Mouse (Mus musculus) stomach, embryonic 14.5 days (tissue): ENCODE data around the gene Fyn. TPM values are rescaled to one million over a fixed set of nuclear protein-coding genes. Genes with fewer than 3 reads are reported as not detected.

Source experiments
- ATAC-seq: fragments of 200-750 bp; cut with Nextera tagmentation; 2 replicates; pipeline ENCODE4 v1.8.0; 2017; ENCODE audit warnings: low read depth, moderate TSS enrichment; ENCODE audit not compliant: insufficient number of reproducible peaks, insufficient read depth, low FRiP score
- H3K27ac ChIP-seq: fragments of 300-500 bp; sonication (generic); 2 replicates; pipeline ENCODE4 v1.5.1; 2014; ENCODE audit warnings: mild to moderate bottlenecking, low read length, moderate library complexity, mixed read lengths
- H3K27me3 ChIP-seq: fragments of 300-500 bp; sonication (generic); 2 replicates; pipeline ENCODE4 v1.6.1; 2014; ENCODE audit warnings: low read length, control low read depth, mixed read lengths; ENCODE audit not compliant: control insufficient read depth, insufficient read depth
- H3K36me3 ChIP-seq: fragments of 300-500 bp; sonication (generic); 2 replicates; pipeline ENCODE4 v1.6.1; 2014; ENCODE audit warnings: mild to moderate bottlenecking, control low read depth, low read length, moderate library complexity, mixed read lengths; ENCODE audit not compliant: control insufficient read depth, insufficient read depth
- H3K4me1 ChIP-seq: fragments of 300-500 bp; sonication (generic); 2 replicates; pipeline ENCODE4 v1.6.1; 2014; ENCODE audit warnings: low read length, control low read depth, mixed read lengths; ENCODE audit not compliant: control insufficient read depth, insufficient read depth
- H3K4me2 ChIP-seq: fragments of 300-500 bp; sonication (generic); replicated peaks from 2 replicates; pipeline ENCODE4 v1.6.1; 2014; ENCODE audit warnings: low read depth, low read length, control low read depth
- H3K4me3 ChIP-seq: fragments of 300-500 bp; sonication (generic); 2 replicates; pipeline ENCODE4 v1.5.1; 2014; ENCODE audit warnings: low read depth, low read length, control low read depth
- H3K9ac ChIP-seq: fragments of 300-500 bp; sonication (generic); replicated peaks from 2 replicates; pipeline ENCODE4 v1.6.1; 2014; ENCODE audit warnings: low read depth, mild to moderate bottlenecking, control low read depth, low read length, moderate library complexity, mixed read lengths
- H3K9me3 ChIP-seq: fragments of 300-500 bp; sonication (generic); 2 replicates; pipeline ENCODE4 v1.6.1; 2016; ENCODE audit warnings: low read depth, low read length, control low read depth; ENCODE audit not compliant: control insufficient read depth
- WGBS: fragments of 180-500 bp; shearing (Covaris S2); extraction: QIAGEN DNeasy Blood & Tissue Kit; methylation state at CpG from one replicate; pipeline ENCODE4 v1.1.7; 2014; 5-methylcytosine and 5-hydroxymethylcytosine counted together
- polyA plus RNA-seq: library from polyadenylated mRNA; unstranded; fragments of >200 nt; fragmentation: Nextera tagmentation; extraction: Ambion mirVana; gene quantifications from 2 replicates; pipeline ENCODE4 v1.2.1, GENCODE M21; 2014

The Fyn gene
- polyA plus RNA-seq, 1 experiment from 2014 or later = 32.3 TPM

DNA sequence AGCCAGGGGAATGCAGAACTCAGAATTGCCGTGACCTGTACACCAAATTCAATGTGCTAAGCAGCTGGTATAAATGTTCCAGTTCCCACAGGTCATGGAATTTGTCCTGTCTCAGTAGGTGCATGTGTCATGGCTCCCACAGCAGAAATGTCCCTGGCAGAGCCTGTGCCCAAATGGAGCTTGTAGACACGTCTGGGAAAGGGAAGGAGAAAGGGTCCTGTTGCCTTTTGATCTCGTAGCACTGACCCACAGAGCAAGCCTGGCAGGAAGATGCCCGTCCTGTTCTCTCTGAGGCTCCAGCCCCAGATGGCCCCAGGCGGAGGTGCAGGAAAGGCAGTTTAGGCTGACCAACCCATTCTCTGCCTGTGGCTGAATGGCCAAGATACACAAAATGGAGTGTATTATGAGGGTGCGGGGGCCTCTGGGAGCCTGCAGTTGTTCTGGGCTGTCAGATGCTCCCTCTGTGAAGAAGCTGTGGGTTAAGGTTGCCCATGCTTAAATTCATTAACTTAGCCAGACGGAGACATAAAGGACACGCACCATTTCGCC, 183.1 kb downstream of the Fyn start:
- H3K4me1 ChIP-seq = peaks cover 44% of the 10 kb centered on the region
- H3K27ac ChIP-seq = peak overlapping the region; percentile 49; the same call in 1 of the 2 replicates
- H3K4me2 ChIP-seq = no peak overlapping the region
- H3K9ac ChIP-seq = no peak overlapping the region
- 71% methylated on average over 9 of the region's 9 CpGs for WGBS
- H3K9me3 ChIP-seq = no peaks in the 10 kb centered on the region
- no peak overlapping the region for H3K4me3 ChIP-seq
- peaks cover 4% of the 10 kb centered on the region; the same call in 1 of the 2 replicates for H3K36me3 ChIP-seq
- ATAC-seq = no peak
- no peaks in the 10 kb centered on the region for H3K27me3 ChIP-seq

DNA sequence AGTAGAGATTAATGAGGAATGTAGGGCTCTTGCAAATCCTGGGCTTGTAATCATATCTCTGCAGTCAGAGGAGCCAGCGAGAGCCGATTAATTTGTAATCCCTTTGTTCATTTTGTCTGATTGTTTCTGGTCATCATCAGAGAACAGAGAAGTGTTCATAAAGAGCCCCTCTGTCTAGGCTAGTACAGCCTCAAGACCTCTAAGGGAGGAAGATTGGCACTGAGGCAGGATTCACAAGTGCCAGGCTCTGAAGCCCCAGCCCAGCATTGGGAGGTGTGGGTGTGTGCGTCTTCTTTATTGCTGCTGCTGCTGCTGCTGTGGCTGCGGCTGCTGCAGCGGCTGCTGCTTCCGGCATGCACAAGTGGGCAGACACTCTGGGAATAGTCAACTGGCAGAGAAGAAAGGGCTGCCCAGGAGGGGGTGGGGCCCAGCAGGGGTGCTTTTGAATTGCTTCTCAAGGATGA, 183.7 kb downstream of the Fyn start:
- Histone ChIP-seq H3K4me3 (no peak overlapping the region), H3K27me3 (no peaks in the 10 kb centered on the region), H3K4me1 (peaks cover 45% of the 10 kb centered on the region), H3K4me2 (no peak overlapping the region), H3K9me3 (no peaks in the 10 kb centered on the region), H3K9ac (no peak overlapping the region), H3K27ac (peak overlapping the region; percentile 49; the same call in 1 of the 2 replicates), H3K36me3 (peaks cover 4% of the 10 kb centered on the region; the same call in 1 of the 2 replicates)
- WGBS = 19% methylated on average over 6 of the region's 6 CpGs
- no peak for ATAC-seq

DNA sequence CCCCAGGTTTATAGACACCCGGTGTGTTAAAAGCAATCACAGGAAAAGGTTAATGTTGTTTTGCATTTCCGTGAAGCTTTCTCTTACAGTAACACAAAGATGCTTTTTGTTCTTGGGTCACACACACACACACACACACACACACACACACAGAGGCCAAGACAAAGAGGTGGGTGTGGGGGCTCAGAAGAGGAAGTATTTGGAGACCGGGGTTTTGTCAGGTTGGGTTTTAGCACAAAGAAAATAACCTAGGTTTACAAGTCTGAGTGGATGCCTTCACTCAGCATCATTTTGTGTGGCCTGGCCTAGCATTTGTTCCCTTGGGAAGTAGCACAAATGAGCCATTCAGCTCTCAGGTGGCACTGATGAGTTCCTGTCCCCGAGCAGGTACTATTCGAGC, 184.2 kb downstream of the Fyn start:
- Histone ChIP-seq H3K9ac (no peak overlapping the region), H3K4me1 (peaks cover 50% of the 10 kb centered on the region), H3K27ac (peak overlapping the region; percentile 49; the same call in 1 of the 2 replicates), H3K36me3 (peaks cover 4% of the 10 kb centered on the region; the same call in 1 of the 2 replicates), H3K4me2 (no peak overlapping the region), H3K4me3 (no peak overlapping the region), H3K9me3 (no peaks in the 10 kb centered on the region), H3K27me3 (no peaks in the 10 kb centered on the region)
- no peak for ATAC-seq
- 51% methylated on average over 5 of the region's 5 CpGs for WGBS

DNA sequence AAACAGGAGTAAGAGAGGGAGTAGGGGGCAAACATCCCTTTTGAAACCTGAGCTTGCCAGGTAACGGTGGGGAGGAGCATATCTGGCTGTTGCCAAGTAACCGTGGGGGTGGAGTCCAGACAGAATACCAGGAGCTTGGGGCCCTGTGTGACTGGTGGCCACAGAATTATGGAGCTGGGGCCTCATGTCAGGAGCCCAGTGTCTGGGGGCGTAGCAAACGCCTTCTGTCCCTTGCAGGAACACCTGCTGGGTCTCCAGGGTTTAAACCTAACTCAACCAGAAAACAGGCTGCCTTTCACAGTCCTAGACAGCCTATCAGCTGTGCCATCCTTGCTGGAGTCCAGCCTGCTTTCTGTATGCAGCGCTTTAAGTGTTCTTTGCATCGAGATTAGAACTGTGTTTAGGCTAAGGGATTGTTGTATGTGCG, 186.6 kb downstream of the Fyn start:
- Histone ChIP-seq H3K9ac (no peak overlapping the region), H3K4me3 (no peak overlapping the region), H3K27ac (peak overlapping the region; percentile 90), H3K9me3 (no peaks in the 10 kb centered on the region), H3K4me2 (peak overlapping the region; percentile 23; the same call in 1 of the 2 replicates), H3K27me3 (no peaks in the 10 kb centered on the region), H3K36me3 (peaks cover 4% of the 10 kb centered on the region; the same call in 1 of the 2 replicates), H3K4me1 (peaks cover 68% of the 10 kb centered on the region)
- 18% methylated on average over 7 of the region's 7 CpGs for WGBS
- peak; percentile 79 for ATAC-seq

DNA sequence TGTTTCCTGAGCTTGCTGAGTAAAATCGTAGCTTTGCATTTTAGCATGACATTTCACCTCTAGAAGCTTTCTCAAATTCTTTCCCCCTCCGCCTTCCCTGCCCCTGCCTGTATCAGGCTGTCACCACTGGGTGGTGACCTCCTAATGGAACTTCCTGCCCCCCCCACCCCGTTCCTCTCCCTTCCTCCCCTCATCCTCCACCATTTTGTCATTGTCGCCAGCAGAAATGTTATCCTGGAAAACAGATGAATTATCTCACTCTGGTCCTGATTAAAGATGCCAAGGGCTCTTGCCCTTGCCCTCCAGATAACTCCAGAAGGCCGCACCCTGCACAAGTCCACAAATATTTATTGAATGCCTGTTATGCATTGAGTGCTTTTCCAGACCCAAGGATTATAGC, 187.1 kb downstream of the Fyn start:
- no peak; the same call in 1 of the 2 replicates for ATAC-seq
- peaks cover 4% of the 10 kb centered on the region; the same call in 1 of the 2 replicates for H3K36me3 ChIP-seq
- H3K4me2 ChIP-seq = peak overlapping the region; percentile 23; the same call in 1 of the 2 replicates

DNA sequence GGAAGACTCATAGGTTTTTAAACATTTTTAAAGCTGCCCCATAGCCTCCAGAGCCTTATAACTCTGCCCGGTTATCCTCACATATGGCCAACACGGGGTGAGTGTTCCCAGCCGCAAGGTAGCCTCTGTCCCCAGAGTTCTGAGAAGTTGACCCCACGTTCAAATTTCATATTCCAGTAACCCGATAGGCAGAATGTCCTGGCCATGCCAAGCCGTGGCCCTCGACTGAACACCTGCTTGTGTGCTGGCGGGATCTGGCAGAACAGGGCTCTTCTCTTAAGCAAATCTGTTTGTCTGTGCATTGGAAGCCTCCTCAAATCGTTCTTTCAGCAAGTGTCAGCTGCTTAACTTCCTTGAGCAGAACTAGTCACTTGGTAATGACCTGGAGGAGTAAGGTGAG, 188.7 kb downstream of the Fyn start:
- H3K4me3 ChIP-seq = no peak overlapping the region
- H3K4me1 ChIP-seq = peaks cover 64% of the 10 kb centered on the region
- WGBS = 69% methylated on average over 9 of the region's 9 CpGs
- no peak overlapping the region for H3K4me2 ChIP-seq
- H3K27me3 ChIP-seq = no peaks in the 10 kb centered on the region
- no peak overlapping the region for H3K9ac ChIP-seq
- H3K27ac ChIP-seq = no peak overlapping the region
- no peaks in the 10 kb centered on the region; the same call in 1 of the 2 replicates for H3K36me3 ChIP-seq
- no peak for ATAC-seq
- H3K9me3 ChIP-seq = no peaks in the 10 kb centered on the region

More for the DNA sequence above, 187.1 kb downstream of the Fyn start:
- WGBS = 15% methylated on average over 5 of the region's 5 CpGs
- Histone ChIP-seq H3K9me3 (no peaks in the 10 kb centered on the region), H3K27ac (peak overlapping the region; percentile 90), H3K4me3 (no peak overlapping the region), H3K27me3 (no peaks in the 10 kb centered on the region), H3K9ac (no peak overlapping the region), H3K4me1 (peaks cover 68% of the 10 kb centered on the region)

DNA sequence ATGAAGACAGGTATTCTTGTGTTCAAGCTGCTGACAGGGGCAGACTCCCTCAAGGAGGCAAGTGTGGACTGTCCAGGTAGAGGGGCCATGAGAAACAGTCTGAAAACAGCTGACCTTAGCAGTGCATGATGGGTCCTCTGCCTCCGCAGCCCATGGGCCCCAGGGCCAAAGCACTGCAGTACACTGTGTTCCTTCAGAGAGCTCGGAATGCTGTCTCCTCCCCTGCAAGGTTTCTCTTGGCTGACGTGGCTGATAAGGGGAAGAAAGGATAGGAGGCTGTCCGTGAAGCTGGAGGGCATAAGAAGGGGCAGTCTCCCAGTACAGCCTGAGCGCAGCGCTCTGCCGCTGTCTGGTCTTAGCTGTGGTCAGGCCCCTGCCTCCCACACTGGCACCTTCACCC, 189.2 kb downstream of the Fyn start:
- no peaks in the 10 kb centered on the region for H3K9me3 ChIP-seq
- H3K9ac ChIP-seq = no peak overlapping the region
- 34% methylated on average over 7 of the region's 7 CpGs for WGBS
- H3K4me3 ChIP-seq = no peak overlapping the region
- no peak overlapping the region for H3K4me2 ChIP-seq
- no peaks in the 10 kb centered on the region for H3K27me3 ChIP-seq
- H3K27ac ChIP-seq = peak overlapping the region; percentile 63; the same call in 1 of the 2 replicates
- H3K4me1 ChIP-seq = peaks cover 61% of the 10 kb centered on the region
- peak; percentile 29; the same call in 1 of the 2 replicates for ATAC-seq
- no peaks in the 10 kb centered on the region; the same call in 1 of the 2 replicates for H3K36me3 ChIP-seq

DNA sequence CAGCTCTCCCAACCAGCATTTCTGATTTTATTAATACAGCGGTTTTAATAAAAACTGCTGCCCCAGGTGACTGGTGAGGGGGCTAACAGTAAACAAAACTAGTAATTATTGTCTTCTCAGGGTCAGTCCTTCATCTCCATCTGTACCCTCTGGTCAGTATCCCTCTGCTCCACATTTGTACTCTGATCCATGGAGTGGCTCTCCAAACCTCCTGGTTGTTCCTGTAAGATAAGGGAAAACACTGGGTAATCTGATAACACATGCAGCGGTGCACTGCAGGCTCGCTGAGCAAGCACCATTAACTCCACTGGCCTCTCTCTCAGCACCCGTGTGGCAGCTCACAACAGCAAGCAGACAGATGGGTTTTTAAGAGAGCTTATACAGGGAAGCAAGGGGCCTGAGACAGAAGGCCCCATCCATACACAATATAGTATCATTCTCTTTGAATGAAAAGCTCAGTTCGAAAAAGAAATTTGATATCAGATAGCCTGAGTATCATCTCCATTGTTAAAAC, 189.9 kb downstream of the Fyn start:
- 41% methylated on average over 5 of the region's 5 CpGs for WGBS
- Histone ChIP-seq H3K27me3 (no peaks in the 10 kb centered on the region), H3K9me3 (no peaks in the 10 kb centered on the region), H3K9ac (no peak overlapping the region), H3K36me3 (no peaks in the 10 kb centered on the region; the same call in 1 of the 2 replicates), H3K4me2 (no peak overlapping the region), H3K4me1 (peaks cover 55% of the 10 kb centered on the region), H3K27ac (peak overlapping the region; percentile 63; the same call in 1 of the 2 replicates), H3K4me3 (no peak overlapping the region)
- ATAC-seq = no peak
